Mouse (Mus musculus) telencephalon, adult 2 months (tissue): ENCODE results near the gene DXBay18.
"Not testable (repeated sequence)": the region's sequence is repeated elsewhere in the genome, so short reads cannot be mapped to it uniquely, and the experiment has no call there.

Source experiments
- DNase-seq: peaks from one replicate; pipeline ENCODE4 v3.0.0-alpha.2; 2011; ENCODE audit warnings: low read depth, low spot score

The DXBay18 gene

GRCm38 (mm10) chrX:73149350-73149749 is at the start of gene DXBay18:
Gene DXBay18 (minus strand): TSS chrX:73149450.
- DNase-seq: not testable (repeated sequence)

DNA sequence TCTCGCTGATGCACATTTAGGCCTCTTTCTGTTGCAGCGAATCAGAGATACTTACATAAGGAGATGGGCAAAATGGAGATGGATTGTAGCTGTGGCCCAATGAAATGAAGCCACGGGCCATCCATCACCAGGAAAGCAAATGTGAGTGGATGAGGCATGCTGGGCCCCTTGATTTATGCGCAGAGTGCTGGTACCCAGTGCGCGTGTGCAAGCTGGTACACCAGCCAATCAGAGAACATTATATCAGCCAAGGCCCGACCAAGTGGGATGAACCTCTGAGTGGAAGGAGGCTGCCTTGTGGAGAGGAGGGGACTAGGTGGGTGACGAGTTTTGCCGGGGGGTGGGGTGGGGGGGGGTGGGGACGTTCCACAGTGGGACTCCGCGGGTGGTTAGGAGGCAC is 42.7 kb upstream of the DXBay18 start, which contains the start of gene Xlr3b:
Xlr3b (plus strand) TSS at position 274 of the 400 bp plus-strand sequence.
- not testable (repeated sequence) for DNase-seq

GRCm38 (mm10) chrX:73176889-73177288 is 27.6 kb upstream of the DXBay18 start, which contains the start of gene Spin2d:
Gene Spin2d (minus strand): TSS chrX:73176989.
- DNase-seq: not testable (repeated sequence)

- DNase-seq: not testable (repeated sequence)
Observed at GRCm38 (mm10) chrX:73148496-73148895, 754 bp downstream of the DXBay18 start, which contains the start of gene Xlr5b. Gene Xlr5b (plus strand): TSS chrX:73148796.

DNA sequence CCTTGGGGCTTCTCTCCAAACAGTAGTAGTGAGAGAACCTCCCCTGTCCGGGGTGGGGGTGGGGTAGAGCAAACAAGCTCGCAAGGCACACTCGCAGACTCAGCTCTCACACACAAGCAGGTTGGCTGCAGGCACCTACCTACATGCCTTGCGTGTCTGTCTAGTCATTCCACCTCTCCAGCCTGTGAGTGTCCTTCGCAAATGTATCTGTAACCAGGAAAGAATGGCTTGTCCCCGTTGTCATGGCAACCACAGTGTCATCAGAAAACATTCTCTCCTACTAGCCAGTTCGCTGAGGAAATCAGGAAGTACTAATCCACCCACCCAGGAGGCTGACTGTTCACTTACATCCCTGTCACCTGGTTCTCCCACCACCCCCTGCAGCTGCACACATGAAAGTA is 6.0 kb downstream of the DXBay18 start:
- not testable (repeated sequence) for DNase-seq

- not testable (repeated sequence) for DNase-seq
Observed at GRCm38 (mm10) chrX:73122859-73123829, 26.1 kb downstream of the DXBay18 start.

DNA sequence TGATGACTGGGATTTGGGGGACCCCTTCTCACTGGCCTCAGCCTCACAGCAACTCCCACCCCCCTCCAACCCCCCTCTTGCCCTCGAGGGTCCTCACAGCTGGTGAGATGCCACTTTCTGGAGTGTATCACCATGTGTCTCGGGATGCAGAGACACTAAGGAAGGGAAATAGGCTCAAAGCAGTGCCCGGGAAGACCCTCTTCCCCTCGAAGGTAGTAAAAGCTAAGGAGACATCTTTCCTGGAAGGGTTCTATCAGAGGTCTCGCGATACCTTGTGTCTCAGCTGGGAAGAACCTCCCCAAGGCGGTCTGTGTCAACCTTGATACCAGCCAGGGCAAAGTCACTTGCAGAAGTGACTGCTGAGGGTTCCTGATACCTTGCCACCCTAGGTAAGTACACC is 32.5 kb downstream of the DXBay18 start, which contains the start of gene Gm14685:
Gm14685 (plus strand) TSS at position 301 of the 400 bp plus-strand sequence.
- not testable (repeated sequence) for DNase-seq

GRCm38 (mm10) chrX:73096941-73097508 is 52.2 kb downstream of the DXBay18 start, which contains the start of gene Xlr3a:
Gene Xlr3a (minus strand): TSS chrX:73097095.
- not testable (repeated sequence) for DNase-seq
